Mouse (Mus musculus) CD8-positive naive resting alpha-beta T cell, adult 2 months (primary cell): Measurements from ENCODE around the gene Sik2.

Experiments
- DNase-seq, 2 experiments: peaks; one replicate each; pipeline ENCODE4 v3.0.0; 2022; ENCODE audit warnings: low read depth in 2 of 2, low spot score in 2 of 2

The Sik2 gene

DNA sequence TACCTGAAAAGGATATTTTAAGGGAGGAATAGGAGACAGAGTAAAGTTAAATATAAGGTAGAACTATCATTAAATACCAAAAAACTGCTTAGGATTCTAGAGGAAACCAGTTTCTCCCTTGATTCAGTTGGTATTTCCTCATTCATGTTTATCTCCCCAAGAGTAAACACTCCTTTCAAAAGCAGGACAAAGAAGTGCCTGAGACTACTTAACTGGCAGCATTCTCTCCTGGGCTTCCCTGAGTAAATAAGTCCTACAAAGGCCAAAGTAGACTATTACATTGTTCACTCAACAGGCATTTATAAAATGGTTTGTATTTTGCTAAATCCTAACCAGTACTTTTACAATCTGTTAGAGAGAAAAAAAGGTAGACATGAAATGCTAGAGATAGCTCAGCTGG, 22.2 kb downstream of the Sik2 start:
- no peak for DNase-seq

DNA sequence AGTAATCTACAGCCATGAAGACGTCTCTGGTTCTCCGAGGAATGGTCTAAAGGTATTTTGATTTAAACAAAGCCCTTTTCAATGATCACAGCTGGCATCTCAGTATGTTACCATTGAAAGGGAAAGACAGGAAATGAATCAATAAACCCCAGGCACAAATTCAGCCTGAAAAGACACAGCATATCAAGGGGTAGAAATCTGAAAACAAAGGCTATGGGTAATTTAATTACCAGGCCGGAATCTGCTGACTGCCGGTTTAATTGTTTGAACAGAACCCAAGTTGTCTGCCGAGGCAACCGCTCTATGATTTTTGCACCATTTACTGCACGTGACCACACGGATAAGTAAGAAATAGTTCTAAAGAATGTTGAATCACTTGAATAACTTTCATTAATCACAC, 22.8 kb downstream of the Sik2 start:
- DNase-seq: no peak

DNA sequence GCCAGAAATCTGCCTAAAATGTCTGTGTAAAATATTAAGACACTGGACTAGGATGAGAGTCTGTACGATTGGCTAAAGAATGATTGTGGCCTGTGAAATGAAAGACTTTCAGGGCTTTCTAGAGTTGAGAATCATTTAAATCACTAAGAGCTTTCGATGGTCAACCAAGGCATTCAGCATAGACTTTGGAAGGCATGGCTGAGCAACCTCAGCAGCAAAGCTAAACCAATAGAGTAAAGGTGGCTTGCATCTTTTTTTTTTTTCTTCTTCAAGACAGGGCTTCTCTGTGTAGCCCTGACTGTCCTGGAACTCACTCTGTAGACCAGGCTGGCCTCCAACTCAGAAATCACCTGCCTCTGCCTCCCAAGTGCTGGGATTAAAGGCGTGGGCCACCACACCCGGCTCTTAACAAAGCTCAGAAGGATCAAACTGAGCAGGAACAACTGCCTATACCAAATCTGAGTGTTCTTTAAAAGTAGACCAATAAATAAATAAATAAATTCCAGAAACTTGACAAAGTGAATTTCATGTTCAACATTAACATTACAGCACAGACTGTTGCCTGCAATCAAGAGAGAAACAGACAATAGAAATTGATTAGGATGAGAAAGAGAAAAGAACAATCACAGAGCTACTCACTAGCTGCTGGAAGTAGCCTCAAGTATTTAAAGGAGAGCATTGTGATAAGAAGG, 27.2 kb downstream of the Sik2 start:
- DNase-seq: no peak

DNA sequence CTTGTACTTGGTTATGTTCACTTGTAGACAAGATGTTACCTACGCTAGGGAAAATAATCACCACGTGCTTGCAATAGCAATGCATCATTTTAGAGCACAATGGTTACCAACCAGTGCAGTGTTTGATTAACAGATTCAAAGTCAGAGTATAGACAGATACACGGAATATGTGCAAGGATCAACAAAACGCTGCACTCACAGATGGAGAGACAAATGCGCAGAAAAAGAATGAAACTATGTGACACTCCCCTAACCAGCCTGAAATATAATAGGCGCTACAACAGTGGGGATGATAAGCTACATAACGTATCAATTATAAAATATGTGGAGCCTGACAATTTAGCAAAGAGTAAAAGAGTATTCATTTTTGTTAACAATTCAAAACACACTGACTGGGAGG, 34.2 kb downstream of the Sik2 start:
- DNase-seq: no peak

DNA sequence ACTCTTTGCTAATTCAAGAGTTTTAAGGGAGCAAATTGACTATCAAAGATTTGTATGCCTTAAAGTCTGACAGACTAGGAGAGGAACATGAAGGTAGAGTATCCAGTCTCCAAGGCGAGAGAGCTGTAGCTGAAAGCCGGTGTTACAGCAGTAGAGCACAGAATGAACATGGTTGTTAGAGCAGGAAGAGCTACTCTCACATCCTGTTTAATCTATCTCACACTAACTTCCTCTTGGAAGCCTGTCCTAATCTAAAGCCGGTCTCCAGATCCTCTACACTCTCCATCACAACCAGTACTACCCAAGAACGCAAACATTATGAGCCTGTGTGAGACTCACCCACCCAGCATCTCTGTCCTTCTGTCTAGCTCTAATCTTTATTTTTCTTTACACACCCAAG, 38.5 kb downstream of the Sik2 start:
- DNase-seq: no peak

DNA sequence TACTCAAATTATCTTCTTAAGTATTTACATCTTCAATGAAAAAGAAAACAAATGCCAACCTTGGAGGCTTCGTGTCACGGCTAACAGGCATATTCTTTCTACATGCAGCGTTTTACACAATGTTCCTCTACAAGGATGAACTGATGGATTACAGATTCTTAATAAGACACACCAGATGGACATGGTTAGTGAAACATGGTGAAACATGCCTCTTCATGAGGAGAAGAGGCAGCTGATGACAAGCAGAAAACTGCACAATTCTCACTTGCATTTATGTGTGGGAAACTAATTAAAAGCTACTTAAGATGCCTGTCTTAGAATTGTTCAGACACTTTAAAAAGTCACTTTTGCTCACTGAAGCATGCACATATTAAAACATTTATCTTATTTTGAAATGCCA, 39.6 kb downstream of the Sik2 start:
- no peak for DNase-seq

DNA sequence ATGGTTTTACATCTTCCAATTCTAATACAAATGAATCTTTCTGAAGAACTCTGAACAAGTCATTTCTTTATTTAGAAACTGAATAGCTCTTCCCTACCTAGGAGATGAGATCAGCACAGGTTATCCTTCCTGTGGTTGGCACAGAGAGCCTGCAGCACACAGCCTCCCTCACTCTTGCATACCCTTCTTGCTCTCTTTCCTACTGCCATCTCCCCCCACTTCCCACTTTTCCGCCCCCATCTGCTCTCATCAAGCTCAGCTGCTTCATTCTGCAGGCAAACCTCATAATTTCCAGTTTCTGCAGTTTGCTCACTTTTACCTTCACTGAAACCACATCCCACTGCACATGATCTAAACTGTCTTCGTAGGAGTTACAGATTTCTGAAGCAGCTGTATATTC, 42.6 kb downstream of the Sik2 start:
- no peak for DNase-seq

DNA sequence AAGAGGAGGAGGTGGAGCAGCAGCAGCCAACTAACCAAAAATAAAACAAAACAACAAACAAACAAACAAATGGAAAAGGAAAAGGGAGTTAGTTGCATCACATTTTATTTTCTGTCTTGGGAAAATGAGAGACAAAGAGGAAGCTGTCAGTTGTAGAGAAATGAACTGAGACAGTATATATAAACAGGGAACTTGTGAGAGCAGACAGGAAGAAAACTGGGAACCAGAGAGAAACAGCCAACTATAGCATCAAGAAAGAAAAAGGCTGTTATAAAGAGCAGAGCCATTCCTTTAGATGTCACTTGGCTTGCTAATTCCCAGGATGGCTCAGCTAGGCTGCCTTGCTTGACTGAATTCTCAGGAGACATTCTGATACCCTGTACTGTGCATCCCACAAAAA, 43.5 kb downstream of the Sik2 start:
- no peak for DNase-seq

DNA sequence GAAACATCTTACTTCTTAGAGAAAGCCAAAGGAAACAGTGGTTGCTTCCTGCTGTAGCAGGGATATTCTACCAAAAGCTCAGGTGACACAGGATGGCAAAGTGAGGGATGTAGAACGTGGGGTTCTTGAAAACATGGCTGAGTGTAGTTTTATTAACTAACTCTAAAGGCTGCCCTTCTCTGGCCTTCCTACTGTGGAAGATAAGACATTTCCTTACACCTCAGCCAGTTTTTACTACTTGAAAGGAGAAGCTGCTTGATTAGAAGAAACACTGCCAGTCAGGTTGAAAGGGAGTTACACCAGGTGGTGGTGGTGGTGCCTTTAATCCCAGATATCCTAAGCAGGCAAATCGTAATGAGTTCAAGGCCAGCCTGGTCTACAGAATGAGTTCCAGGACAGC, 44.0 kb downstream of the Sik2 start:
- DNase-seq: no peak

DNA sequence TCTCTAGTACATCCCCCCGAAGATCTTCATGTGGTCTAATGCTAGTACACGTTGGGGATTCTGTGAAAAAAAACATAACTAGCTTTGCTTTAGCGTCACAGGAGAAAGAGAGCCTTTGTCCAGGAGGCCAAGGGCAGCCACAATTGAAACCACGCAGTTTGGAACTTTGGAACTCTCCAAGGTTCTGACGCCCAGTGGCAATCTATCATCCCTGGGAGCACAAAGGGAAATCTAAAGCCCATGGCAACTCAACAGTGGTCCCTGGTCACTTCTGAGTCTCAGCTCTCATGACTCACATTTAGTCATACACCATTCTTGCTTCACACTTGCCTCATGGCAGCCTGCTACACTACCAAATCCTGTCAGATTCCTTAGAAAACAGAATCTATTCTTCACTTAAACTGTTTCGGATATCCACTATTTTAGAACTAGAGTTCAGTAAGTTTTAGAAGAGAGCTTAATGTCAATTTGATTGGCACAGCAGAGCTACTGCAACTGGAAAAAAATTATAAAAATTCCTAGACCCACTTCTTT, 50.9 kb downstream of the Sik2 start:
- DNase-seq: no peak

DNA sequence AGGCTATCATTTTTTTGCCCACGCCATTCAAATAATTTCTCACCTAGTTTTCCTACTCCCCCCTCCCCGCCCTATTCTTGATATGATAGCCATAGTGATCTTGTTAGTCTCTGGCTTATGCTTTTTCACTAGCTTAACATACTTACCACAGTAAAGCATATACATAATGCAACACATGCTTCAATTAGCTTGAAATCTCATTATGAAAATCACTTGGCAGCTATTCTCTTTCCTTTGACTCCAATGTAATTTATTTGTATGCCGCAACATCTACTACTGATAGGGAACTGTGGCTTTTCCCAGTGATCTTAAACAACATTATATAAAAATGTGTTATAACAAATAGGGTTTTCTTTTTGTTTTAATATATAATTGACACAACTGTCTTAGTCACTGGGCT, 53.7 kb downstream of the Sik2 start:
- no peak for DNase-seq

DNA sequence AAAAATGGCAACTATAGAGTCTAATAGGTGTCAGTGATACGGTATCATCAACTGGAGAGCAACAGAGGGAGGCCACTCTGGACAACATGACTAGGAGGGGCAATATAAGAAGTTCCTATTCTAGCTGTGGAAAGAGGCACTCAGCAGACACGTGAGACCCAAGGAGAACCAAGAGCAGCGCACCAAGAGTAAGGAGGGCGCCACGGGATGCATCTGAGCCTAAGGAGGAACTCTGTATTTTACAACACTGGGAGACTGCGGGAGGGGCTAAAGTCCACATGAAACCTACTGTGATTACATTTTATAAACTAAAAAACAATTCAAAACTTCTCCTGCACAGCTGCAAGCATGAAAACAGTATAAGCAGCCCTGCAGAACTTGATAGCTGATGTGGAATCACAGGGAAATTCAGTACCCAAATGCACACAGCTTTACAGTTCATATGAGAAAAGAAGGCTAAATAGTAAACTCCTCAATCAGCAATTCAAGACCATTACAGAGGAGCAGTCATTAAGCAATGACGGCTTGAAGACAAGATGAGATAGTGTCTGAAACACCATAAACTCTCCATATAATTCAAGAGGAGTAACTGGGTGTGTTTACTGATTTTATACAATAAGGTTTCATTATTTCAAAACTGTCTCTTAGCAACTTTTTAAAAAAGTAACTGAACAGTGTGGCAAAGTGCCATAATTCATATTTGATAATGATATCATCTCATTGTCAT, 60.6 kb downstream of the Sik2 start:
- DNase-seq: no peak

DNA sequence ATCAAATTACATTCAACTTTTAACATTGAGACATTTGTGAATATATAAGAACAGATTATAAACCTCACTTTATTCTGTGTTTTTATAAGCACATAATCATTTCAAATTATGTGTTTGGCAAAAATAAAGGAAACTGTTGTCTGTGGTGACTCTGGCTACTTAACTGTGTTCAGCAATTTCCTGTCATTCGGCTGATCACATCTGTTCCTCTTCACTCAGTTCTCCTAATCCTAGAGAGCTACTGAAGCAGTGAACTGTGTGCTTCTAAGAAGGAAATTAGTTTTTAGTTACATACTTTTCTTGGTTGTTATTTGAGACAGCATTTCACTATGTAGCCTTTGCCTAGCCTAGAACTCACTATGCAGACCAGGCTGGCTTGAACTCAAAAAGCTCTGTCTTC, 62.5 kb downstream of the Sik2 start:
- no peak for DNase-seq

DNA sequence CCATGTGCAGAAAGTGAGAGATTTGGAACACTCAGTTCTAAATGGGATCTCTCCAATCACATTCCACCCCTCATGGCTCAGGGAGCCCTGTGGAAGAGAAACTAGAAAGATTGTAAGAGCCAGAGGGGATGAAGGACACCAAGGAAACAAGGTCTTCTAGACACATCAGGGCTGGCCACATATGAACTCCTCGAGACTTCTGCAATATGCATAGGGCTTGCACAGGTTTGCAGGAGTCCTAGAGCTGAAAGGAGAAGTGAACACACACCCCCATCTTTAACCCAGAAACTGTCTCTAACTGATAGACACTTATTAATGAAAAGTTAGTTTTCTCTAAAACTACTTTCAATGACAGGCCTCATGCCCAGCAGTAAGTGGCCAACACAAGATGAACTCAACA, 64.0 kb downstream of the Sik2 start:
- DNase-seq: no peak

DNA sequence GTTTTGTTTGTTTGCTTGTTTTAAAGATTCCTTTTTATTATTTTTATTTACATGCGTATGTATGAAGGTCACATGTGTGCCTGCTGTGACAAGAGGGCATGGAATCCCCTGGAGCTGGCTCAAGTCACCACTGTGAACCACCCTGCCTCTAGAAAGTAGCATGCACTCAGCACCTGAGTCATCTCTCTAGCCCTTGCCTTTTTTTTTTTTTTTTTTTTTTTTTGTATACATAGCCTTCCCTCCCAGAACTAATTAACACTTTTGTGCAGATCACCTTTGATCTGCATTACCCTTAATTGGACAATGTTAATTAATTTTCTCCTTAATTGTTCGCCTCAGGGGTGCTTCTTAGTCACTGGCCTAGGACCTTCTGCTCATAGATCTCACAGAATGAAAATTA, 66.2 kb downstream of the Sik2 start:
- no peak for DNase-seq

DNA sequence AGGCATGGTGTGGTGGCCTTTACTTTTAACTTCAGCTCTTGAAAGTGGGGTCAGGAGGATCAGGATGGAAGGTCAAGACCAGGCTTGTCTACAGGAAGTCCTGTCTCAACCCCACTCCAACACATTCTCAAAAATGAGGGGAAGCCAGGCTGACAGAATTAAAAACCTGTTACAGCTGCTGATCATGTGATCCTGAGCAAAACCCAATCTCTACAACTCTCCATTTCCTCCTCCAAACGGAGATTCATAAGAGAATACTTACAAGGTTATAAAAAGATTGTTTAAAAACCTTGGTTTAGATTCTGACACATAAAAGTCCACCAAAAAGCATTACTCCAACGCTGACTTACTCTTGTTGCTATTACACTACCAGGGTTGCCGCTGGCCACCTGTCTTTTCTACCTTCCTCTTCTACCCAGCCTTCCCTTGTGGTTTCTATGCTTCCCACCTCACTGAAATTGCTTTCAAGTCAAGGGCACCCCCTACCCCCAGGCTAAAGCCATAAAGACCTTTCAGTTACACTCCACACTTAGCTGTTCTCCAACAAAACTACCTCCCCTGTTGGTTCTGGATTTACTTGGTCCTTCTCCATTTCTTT, 67.0 kb downstream of the Sik2 start:
- DNase-seq: no peak

DNA sequence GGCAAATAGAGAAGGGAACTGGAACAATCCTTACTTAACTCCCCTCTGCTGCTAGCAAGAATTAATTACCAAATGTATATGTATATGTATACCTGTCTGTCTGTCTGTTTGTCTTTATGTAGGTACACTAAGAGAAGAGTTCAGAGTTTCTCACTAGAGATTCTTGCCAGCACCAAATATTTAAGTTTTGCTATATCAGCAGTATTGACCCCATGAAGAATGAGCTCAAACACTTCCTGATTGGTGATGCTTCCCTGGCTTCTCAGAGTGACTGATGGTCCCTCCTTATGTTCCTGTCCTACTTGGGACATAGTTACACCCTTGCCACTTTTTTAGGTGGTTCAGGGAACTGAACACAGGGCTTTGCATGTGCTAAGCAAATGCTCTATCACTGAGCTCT, 78.9 kb downstream of the Sik2 start:
- no peak for DNase-seq

DNA sequence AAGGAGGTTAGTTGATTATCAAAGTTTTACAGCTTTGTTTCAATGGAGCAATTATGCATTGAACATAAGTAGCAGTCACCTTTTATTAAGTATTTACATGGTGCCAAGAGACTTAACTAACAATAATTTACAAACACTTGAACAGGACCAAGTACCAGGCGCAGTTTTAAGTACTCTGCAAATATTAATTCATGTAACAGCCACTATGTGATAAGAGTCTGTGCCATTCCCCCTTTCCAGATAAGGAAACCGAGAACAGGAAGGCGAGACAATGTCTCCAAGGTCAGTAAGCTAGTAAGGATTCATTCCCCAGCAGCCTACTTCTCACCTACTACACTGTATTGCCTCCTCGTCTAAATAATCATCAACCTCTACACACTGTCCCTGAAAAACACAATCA, 83.1 kb downstream of the Sik2 start:
- DNase-seq: no peak

DNA sequence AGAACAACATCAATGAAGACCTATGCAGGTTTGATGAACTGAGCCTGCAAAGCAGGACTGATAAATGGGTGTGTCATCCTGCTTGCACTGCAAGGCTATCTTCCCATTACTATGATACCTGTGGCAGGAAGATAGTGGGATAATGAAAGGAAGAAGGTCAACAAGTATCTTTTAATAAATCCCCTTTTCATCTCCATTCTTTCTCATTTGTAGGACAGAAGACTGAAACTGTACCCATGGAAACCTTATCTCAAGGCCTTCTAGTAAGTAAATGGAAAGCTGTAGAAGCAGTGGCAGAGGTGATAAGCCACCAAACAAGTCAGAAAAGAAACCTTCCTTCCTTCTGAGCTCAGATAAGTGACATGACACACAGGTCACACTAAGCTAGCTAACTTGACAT, 84.4 kb downstream of the Sik2 start:
- no peak for DNase-seq

DNA sequence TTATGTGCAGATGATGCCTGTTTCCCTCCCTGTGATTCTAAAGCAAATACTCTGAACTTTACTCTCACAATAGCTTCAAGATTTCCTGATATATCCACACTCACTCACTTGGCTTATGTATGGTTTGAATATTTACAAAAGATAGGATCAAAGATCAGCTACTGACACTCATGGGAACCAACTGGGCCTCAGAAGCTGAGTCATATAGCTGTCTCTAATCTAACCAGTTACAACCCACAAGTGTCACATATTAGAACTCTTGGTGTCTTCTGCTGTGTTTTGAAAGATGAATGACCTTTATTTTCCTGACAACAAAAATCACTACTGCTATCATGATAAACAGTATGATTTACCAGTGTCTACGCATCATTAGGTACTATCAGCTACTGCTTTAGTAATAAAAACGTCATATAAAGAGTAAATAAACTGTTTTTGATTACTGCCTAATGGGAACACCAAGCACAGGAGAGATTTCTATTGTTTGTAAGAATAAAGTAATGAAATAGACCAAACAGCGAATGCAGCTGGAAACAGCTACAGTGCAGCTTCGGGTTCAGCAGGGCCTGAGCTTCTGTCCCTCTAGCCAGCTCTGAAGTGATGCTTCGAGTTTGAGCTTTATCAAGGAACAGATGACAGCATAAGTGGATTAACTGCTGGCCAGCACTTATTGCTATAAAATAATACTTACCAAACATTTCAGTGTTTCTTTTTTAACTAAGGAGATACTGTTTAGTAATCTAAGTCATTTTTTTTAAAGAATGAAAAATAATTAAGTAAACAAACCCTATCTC, 86.3 kb downstream of the Sik2 start:
- DNase-seq: no peak
